In the genomic region with DNA sequence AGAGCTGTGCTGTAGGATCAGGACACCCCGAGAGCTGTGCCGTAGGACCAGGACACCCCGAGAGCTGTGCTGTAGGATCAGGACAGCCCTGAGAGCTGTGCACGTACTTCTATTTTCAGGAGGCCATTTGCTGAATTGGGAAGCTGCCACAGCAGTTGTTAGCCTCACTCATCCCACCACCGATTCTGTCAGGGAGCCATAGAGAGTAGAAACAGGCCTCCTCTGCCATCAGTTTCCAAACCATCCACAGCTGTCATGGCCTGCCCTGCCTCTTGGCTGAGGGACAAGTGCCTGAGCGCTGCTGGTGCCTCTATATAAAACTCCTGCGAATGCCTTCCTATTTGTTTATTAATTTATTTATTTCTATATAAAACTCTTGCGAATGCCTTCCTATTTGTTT, we compare ENCODE assay signal across 27 mouse cellular contexts. TPM values are rescaled to one million over a fixed set of nuclear protein-coding genes. Genes with fewer than 3 reads are reported as not detected.
DNase-seq lines count a peak whose midpoint lies in the region; ATAC-seq and TF ChIP-seq lines count a peak whose summit lies in the region.
"Had no signal": no experiment of that assay in that cellular context is flagged by ENCODE, and none has a peak within 500 bp of the region (broad histone marks: within the 10 kb centered on the region; RNA-seq: fewer than 3 reads in every experiment).

No protein-coding gene starts in this region.

- H3K4me3 ChIP-seq in limb, embryonic 12.5 days (replicated peaks), result no peak overlapping the region
- no peak overlapping the region for H3K4me3 ChIP-seq in limb, embryonic 10.5 days
- H3K4me3 ChIP-seq in gastrocnemius, adult 2 months, result no peak overlapping the region
- H3K4me3 ChIP-seq in limb, embryonic 15.5 days, result no peak overlapping the region
- H3K4me3 ChIP-seq: left cerebral cortex, adult 2 months; liver, embryonic 13.5 days; megakaryocyte, embryonic 14.5 days had no signal

- no peak for TF ChIP-seq CTCF in gastrocnemius, adult 2 months (IDR thresholded peaks at IDR 0.05)

- no peak overlapping the region for H3K4me2 ChIP-seq in limb, embryonic 12.5 days
- no peak overlapping the region for H3K4me2 ChIP-seq in limb, embryonic 15.5 days
- H3K4me2 ChIP-seq: hindbrain, embryonic 14.5 days; liver, embryonic 13.5 days had no signal

- peaks cover 12% of the 10 kb centered on the region; the same call in 1 of the 2 replicates for H3K27me3 ChIP-seq in limb, embryonic 12.5 days
- H3K27me3 ChIP-seq in limb, embryonic 10.5 days (ENCODE audit: low read depth, poor library complexity, severe bottlenecking), result peaks cover 21% of the 10 kb centered on the region; the same call in 1 of the 2 replicates
- H3K27me3 ChIP-seq in limb, embryonic 15.5 days, result peaks cover 12% of the 10 kb centered on the region; the same call in 1 of the 2 replicates

- 0 out of 2 replicates have a peak overlapping the region, but pooled peaks have one; percentile 17 for H3K27ac ChIP-seq in limb, embryonic 12.5 days
- no peak overlapping the region for H3K27ac ChIP-seq in limb, embryonic 10.5 days
- H3K27ac ChIP-seq in gastrocnemius, adult 2 months, result peak overlapping the region; percentile 32; the same call in 1 of the 2 replicates
- H3K27ac ChIP-seq in limb, embryonic 15.5 days, result no peak overlapping the region; the same call in 1 of the 2 replicates
- H3K27ac ChIP-seq: hindbrain, embryonic 14.5 days; kidney, postnatal 0 days; left cerebral cortex, adult 2 months; liver, embryonic 13.5 days had no signal

- ATAC-seq in limb, embryonic 12.5 days (ENCODE audit: insufficient number of reproducible peaks, insufficient read depth, low FRiP score, low TSS enrichment, low read depth), result no peak
- 0 out of 2 replicates have a peak, but pooled peaks have one; percentile 62 for ATAC-seq in limb, embryonic 15.5 days (ENCODE audit: insufficient number of reproducible peaks, low FRiP score, low TSS enrichment, low read depth)
- ATAC-seq: CD4-positive, CD25-positive, alpha-beta regulatory T cell, adult 4 months; forebrain, embryonic 16.5 days; inflammation-experienced regulatory T-cells, adult 6 months; midbrain, embryonic 16.5 days had no signal

- H3K4me1 ChIP-seq in limb, embryonic 12.5 days (replicated peaks), result peaks cover 4% of the 10 kb centered on the region; the same call in 1 of the 2 replicates
- H3K4me1 ChIP-seq in limb, embryonic 10.5 days, result peaks cover 8% of the 10 kb centered on the region
- no peaks in the 10 kb centered on the region for H3K4me1 ChIP-seq in limb, embryonic 15.5 days
- H3K4me1 ChIP-seq: liver, embryonic 13.5 days; megakaryocyte, embryonic 14.5 days had no signal

- intact Hi-C loops in gastrocnemius, adult 2 months (cut with DNase I), result loop anchor here (5.0 kb wide), 1 partner anchor 57 kb away; no protein-coding TSS in a partner anchor

- 74% methylated on average over 8 of the region's 8 CpGs for WGBS in limb, embryonic 12.5 days
- 80% methylated on average over 8 of the region's 8 CpGs for WGBS in limb, embryonic 10.5 days
- WGBS in limb, embryonic 15.5 days, result 70% methylated on average over 8 of the region's 8 CpGs

- peak; percentile 79 for DNase-seq in heart, adult 11 months
- DNase-seq in heart, postnatal 4 days, result no peak
- no peak for DNase-seq in limb, embryonic 10.5 days (ENCODE audit: low spot score)
- DNase-seq in gastrocnemius, adult 2 months, result peak; percentile 79
- no peak for DNase-seq in kidney, adult 9 months
- no peak for DNase-seq in adrenal gland, adult 2 months
- DNase-seq: adrenal gland, adult 8-10 months; cerebellum, adult 2 months; cerebellum, postnatal 36 days; embryo, embryonic 11 days; heart, postnatal 10 days; kidney, adult 18-20 months; layer of hippocampus, adult 9-11 months; liver, embryonic 13.5 days; lung, adult 2 months; thymus, adult 18-20 months had no signal

- H3K9me3 ChIP-seq in limb, embryonic 12.5 days, result no peaks in the 10 kb centered on the region
- H3K9me3 ChIP-seq in limb, embryonic 10.5 days (replicated peaks), result no peaks in the 10 kb centered on the region
- no peaks in the 10 kb centered on the region for H3K9me3 ChIP-seq in limb, embryonic 15.5 days
- H3K9me3 ChIP-seq: liver, embryonic 13.5 days; megakaryocyte, embryonic 14.5 days had no signal

- H3K9ac ChIP-seq in limb, embryonic 12.5 days (replicated peaks), result no peak overlapping the region
- H3K9ac ChIP-seq in limb, embryonic 15.5 days, result no peak overlapping the region
- H3K9ac ChIP-seq: hindbrain, embryonic 14.5 days; liver, embryonic 13.5 days had no signal

- H3K36me3 ChIP-seq in limb, embryonic 12.5 days, result no peaks in the 10 kb centered on the region
- H3K36me3 ChIP-seq in limb, embryonic 10.5 days, result no peaks in the 10 kb centered on the region
- H3K36me3 ChIP-seq in limb, embryonic 15.5 days, result no peaks in the 10 kb centered on the region
- H3K36me3 ChIP-seq: liver, embryonic 13.5 days had no signal

RNA-seq across cellular contexts. Expression of a gene that starts 25.4 kb away (rescaled TPM):
- total RNA-seq in heart, postnatal 4 days (2021), result not detected
- polyA plus RNA-seq in limb, embryonic 12.5 days (2016; fragmentation: Nextera tagmentation; extraction: Ambion mirVana), result 0.20 TPM in 1 of 2 replicates, not detected in the other
- 0.08 and 0.15 TPM in 2 replicates for polyA plus RNA-seq in limb, embryonic 10.5 days (2016; fragmentation: Nextera tagmentation; extraction: Ambion mirVana)
- under 1 TPM; 0.56 to 0.64 TPM for total RNA-seq in gastrocnemius, adult 2 months (2021)
- polyA plus RNA-seq in limb, embryonic 15.5 days (2015; fragmentation: Nextera tagmentation; extraction: Ambion mirVana), result 0.17 and 0.63 TPM in 2 replicates
- under 1 TPM; 0.28 to 0.40 TPM for total RNA-seq in adrenal gland, adult 2 months (2021)
- polyA plus RNA-seq in adrenal gland, adult 2 months (2012; rRNA removed), result 0.10 and 0.12 TPM in 2 replicates
- total RNA-seq: granulocyte monocyte progenitor cell, adult 5-6 weeks had no signal
- polyA plus RNA-seq: CD4-positive, CD25-positive, alpha-beta regulatory T cell, adult 4 months; inflammation-experienced regulatory T-cells, adult 6 months; liver, embryonic 13.5 days had no signal

RNA-seq across cellular contexts. Expression of a gene that starts 33.3 kb away (rescaled TPM):
- 1 to 10 TPM; 4.6 to 5.7 TPM for total RNA-seq in heart, postnatal 4 days (2021)
- polyA plus RNA-seq in limb, embryonic 12.5 days (2016; fragmentation: Nextera tagmentation; extraction: Ambion mirVana), result 14.0 and 15.4 TPM in 2 replicates
- 10.9 and 12.8 TPM in 2 replicates for polyA plus RNA-seq in limb, embryonic 10.5 days (2016; fragmentation: Nextera tagmentation; extraction: Ambion mirVana)
- total RNA-seq in gastrocnemius, adult 2 months (2021), result 1 to 10 TPM; 1.0 TPM
- polyA plus RNA-seq in limb, embryonic 15.5 days (2015; fragmentation: Nextera tagmentation; extraction: Ambion mirVana), result 13.0 and 19.3 TPM in 2 replicates
- 10 to 100 TPM in 1 of 2 experiments, 1 to 10 TPM in 1; 8.6 to 13.6 TPM for total RNA-seq in adrenal gland, adult 2 months (2021)
- 0.37 and 1.4 TPM in 2 replicates for polyA plus RNA-seq in adrenal gland, adult 2 months (2012; rRNA removed)
- total RNA-seq: granulocyte monocyte progenitor cell, adult 5-6 weeks had no signal
- polyA plus RNA-seq: CD4-positive, CD25-positive, alpha-beta regulatory T cell, adult 4 months had no signal

Comparison
In these comparisons a context has a peak if more than half of its experiments do, and no peak if none do; other contexts are left out.
1. DNase-seq: peak in heart, adult 11 months (single experiment) and gastrocnemius, adult 2 months (single experiment); none in heart, postnatal 4 days (single experiment), limb, embryonic 10.5 days (single experiment), kidney, adult 9 months (single experiment) and adrenal gland, adult 2 months (single experiment).
2. H3K27ac ChIP-seq: peak in limb, embryonic 12.5 days (single experiment) and gastrocnemius, adult 2 months (single experiment); none in limb, embryonic 10.5 days (single experiment) and limb, embryonic 15.5 days (single experiment).